Mouse (Mus musculus) bone marrow, adult 2 months (tissue): ENCODE data around the gene Zfp174.

Experiments
- CTCF ChIP-seq: fragments of 200-500 bp; IDR thresholded peaks from 2 replicates; pipeline ENCODE4 v1.5.1; 2011; ENCODE audit warnings: low read length, control low read depth; ENCODE audit not compliant: control insufficient read depth, insufficient read depth
- POLR2A ChIP-seq: fragments of 200-500 bp; IDR thresholded peaks from 2 replicates; pipeline ENCODE4 v1.6.1; 2011; ENCODE audit warnings: low read depth, mild to moderate bottlenecking, control low read depth, low read length, borderline replicate concordance; ENCODE audit not compliant: control insufficient read depth

DNA sequence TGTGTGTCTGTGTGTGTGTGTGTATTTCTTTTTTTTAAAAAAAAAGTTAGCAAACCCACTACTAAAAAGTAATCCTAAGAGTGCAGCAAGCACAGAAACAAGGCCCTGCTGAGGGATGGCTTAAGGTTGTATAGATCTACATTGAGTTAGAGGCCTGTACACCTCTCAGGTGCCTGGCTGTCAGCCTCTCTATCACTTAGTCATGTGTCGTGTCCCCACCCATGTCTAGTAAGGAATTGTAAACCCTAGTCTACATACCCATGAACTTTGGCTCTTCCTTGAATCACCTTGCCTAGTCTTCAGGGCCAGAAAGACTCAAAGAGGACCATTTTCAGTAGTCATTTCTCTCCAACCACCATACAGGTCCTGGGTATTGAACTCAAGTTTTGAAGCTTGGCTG is 49.5 kb downstream of the Zfp174 start:
- TF ChIP-seq CTCF (no peak), POLR2A (no peak)
